Comparison of ENCODE assay signal across 8 mouse cellular contexts in the genomic region with DNA sequence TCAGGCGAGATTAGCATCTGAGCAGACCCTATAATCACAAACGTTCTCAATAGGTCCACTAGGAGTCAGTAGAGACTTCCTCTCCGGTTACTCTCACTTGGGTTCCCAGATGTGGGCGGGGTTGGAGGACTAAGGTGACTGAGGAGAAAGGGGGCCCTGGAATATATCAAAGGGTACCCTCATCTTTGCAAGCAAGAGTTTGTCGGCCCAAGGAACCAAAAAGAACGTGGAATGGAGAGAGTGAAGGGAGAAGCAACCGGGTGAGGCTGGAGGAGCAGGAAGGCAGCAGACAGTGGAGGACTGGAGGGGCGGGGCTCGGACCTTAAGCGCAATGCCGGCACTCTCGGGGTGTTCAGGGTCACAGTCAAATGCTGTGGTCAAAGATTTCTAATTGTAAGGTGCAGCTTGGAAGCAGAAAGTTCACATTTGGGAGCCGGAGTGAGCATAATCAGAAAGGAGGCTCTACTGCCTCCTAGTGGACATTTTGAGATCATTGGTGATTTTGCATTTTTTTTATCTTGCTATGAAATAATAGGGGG.
DNase-seq lines count a peak whose midpoint lies in the region; ATAC-seq and TF ChIP-seq lines count a peak whose summit lies in the region.

No protein-coding gene starts in this region.

- 0% methylated on average over 13 of the region's 13 CpGs for WGBS in heart, embryonic 16.5 days
- WGBS in liver, embryonic 14.5 days (ENCODE audit: insufficient replicate concordance): 1% methylated on average over 13 of the region's 13 CpGs
- WGBS in stomach, embryonic 15.5 days: 0% methylated on average over 13 of the region's 13 CpGs

- peak overlapping the region; percentile 59 for H3K4me3 ChIP-seq in erythroblast, embryonic 14.5 days (replicated peaks)
- peak overlapping the region; percentile 70 for H3K4me3 ChIP-seq in heart, embryonic 16.5 days (ENCODE audit: low read length)
- H3K4me3 ChIP-seq in liver, embryonic 14.5 days (ENCODE audit: insufficient read depth in 1 of 2, low read depth in 2 of 2, low read length in 2 of 2): peak overlapping the region; percentile 39 to 51
- peak overlapping the region; percentile 56 for H3K4me3 ChIP-seq in stomach, embryonic 15.5 days (replicated peaks)

- peaks cover 4% of the 10 kb centered on the region for H3K27me3 ChIP-seq in erythroblast, embryonic 14.5 days (ENCODE audit: control insufficient read depth)
- H3K27me3 ChIP-seq in heart, embryonic 16.5 days (ENCODE audit: control insufficient read depth, insufficient read depth, low read length): no peaks in the 10 kb centered on the region
- no peaks in the 10 kb centered on the region for H3K27me3 ChIP-seq in liver, embryonic 14.5 days (ENCODE audit: control insufficient read depth, insufficient read depth, low read length)
- no peaks in the 10 kb centered on the region for H3K27me3 ChIP-seq in stomach, embryonic 15.5 days (replicated peaks)

- H3K27ac ChIP-seq in heart, embryonic 16.5 days (ENCODE audit: low read length): 0 out of 2 replicates have a peak overlapping the region, but pooled peaks have one; percentile 45
- H3K27ac ChIP-seq in liver, embryonic 14.5 days: no peak overlapping the region
- peak overlapping the region; percentile 44; the same call in 1 of the 2 replicates for H3K27ac ChIP-seq in stomach, embryonic 15.5 days

- peak; percentile 94 for ATAC-seq in CD4-positive, CD25-positive, alpha-beta regulatory T cell, adult 4 months
- ATAC-seq in heart, embryonic 16.5 days (replicated peaks; ENCODE audit: extremely low read depth, insufficient read depth, low FRiP score): peak; percentile 83
- peak; percentile 64; the same call in 1 of the 2 replicates for ATAC-seq in liver, embryonic 14.5 days (ENCODE audit: insufficient read depth)
- ATAC-seq in stomach, embryonic 15.5 days (ENCODE audit: insufficient read depth, low FRiP score, low read depth): peak; percentile 76

- peaks cover 14% of the 10 kb centered on the region for H3K4me1 ChIP-seq in erythroblast, embryonic 14.5 days (ENCODE audit: control insufficient read depth)
- no peaks in the 10 kb centered on the region for H3K4me1 ChIP-seq in heart, embryonic 16.5 days (ENCODE audit: control insufficient read depth, insufficient read depth, low read length)
- peaks cover 0 to 2% of the 10 kb centered on the region in 2 experiments; a peak in 1 of 4 replicates for H3K4me1 ChIP-seq in liver, embryonic 14.5 days (replicated peaks; ENCODE audit: control insufficient read depth in 2 of 2, insufficient read depth in 2 of 2, low read length in 1 of 2)
- H3K4me1 ChIP-seq in stomach, embryonic 15.5 days: no peaks in the 10 kb centered on the region

- TF ChIP-seq EP300 in liver, embryonic 14.5 days (IDR thresholded peaks at IDR 0.05; ENCODE audit: low read depth): no peak

- no peaks in the 10 kb centered on the region for H3K36me3 ChIP-seq in erythroblast, embryonic 14.5 days (ENCODE audit: control insufficient read depth)
- H3K36me3 ChIP-seq in heart, embryonic 16.5 days (ENCODE audit: control insufficient read depth, insufficient read depth): no peaks in the 10 kb centered on the region
- H3K36me3 ChIP-seq in liver, embryonic 14.5 days (replicated peaks; ENCODE audit: control insufficient read depth, insufficient read depth, low read depth): no peaks in the 10 kb centered on the region
- H3K36me3 ChIP-seq in stomach, embryonic 15.5 days: no peaks in the 10 kb centered on the region

- H3K4me2 ChIP-seq in heart, embryonic 16.5 days (ENCODE audit: low read depth, low read length): peak overlapping the region; percentile 97
- peak overlapping the region; percentile 61 for H3K4me2 ChIP-seq in liver, embryonic 14.5 days (ENCODE audit: low read depth)
- peak overlapping the region; percentile 94 for H3K4me2 ChIP-seq in stomach, embryonic 15.5 days

- TF ChIP-seq CTCF in liver, embryonic 14.5 days (IDR thresholded peaks at IDR 0.05; ENCODE audit: low read depth): peak; percentile 67

- no peaks in the 10 kb centered on the region for H3K9me3 ChIP-seq in erythroblast, embryonic 14.5 days (ENCODE audit: control insufficient read depth, low read length)
- no peaks in the 10 kb centered on the region for H3K9me3 ChIP-seq in heart, embryonic 16.5 days (replicated peaks; ENCODE audit: control insufficient read depth, low read length)
- H3K9me3 ChIP-seq in liver, embryonic 14.5 days (ENCODE audit: control insufficient read depth, low read length): no peaks in the 10 kb centered on the region
- no peaks in the 10 kb centered on the region for H3K9me3 ChIP-seq in stomach, embryonic 15.5 days

- peak overlapping the region; percentile 69 for H3K9ac ChIP-seq in heart, embryonic 16.5 days (ENCODE audit: low read length)
- no peak overlapping the region for H3K9ac ChIP-seq in liver, embryonic 14.5 days (replicated peaks)
- no peak overlapping the region for H3K9ac ChIP-seq in stomach, embryonic 15.5 days

- DNase-seq in brain, embryonic 18.5 days (ENCODE audit: low read depth, low spot score): peak; percentile 47
- DNase-seq in kidney, postnatal 14 days: peak; percentile 76
- peak; percentile 45 to 65 (median 46) for DNase-seq in liver, embryonic 14.5 days (ENCODE audit: low read depth in 3 of 3, low spot score in 3 of 3)
- DNase-seq in neural tube, embryonic 10.5 days (ENCODE audit: extremely low spot score, low spot score): peak; percentile 70
